Mouse (Mus musculus) MEL (cell line): ENCODE data around the gene Clhc1. TPM values are rescaled to one million over a fixed set of nuclear protein-coding genes. Genes with fewer than 3 reads are reported as not detected.

Experiments
- DNase-seq: peaks from one replicate; pipeline ENCODE4 v3.0.0; 2011; ENCODE audit warnings: low read depth, low spot score
- H3K27ac ChIP-seq: 2 replicates; pipeline ENCODE4 v1.5.1; 2012; ENCODE audit warnings: low read depth, mild to moderate bottlenecking, control low read depth, low read length, moderate library complexity; ENCODE audit not compliant: control insufficient read depth
- H3K27me3 ChIP-seq, 2 experiments: fragments of 150-350 bp in 1 of 2; sonication (generic) in 1 of 2; 2 replicates each; pipeline ENCODE4 v1.6.1; 2012; ENCODE audit warnings: low read length in 2 of 2, mild to moderate bottlenecking in 2 of 2, improper control_type of control experiment in 1 of 2, moderate library complexity in 1 of 2; ENCODE audit not compliant: insufficient read depth in 2 of 2, control insufficient read depth in 1 of 2
- H3K36me3 ChIP-seq, 2 experiments: 2 replicates each; pipeline ENCODE4 v1.6.1; 2012 to 2014; ENCODE audit warnings: low read length in 2 of 2, improper control_type of control experiment in 1 of 2, inconsistent platforms in 1 of 2, mild to moderate bottlenecking in 1 of 2; ENCODE audit not compliant: insufficient read depth in 2 of 2, control insufficient read depth in 1 of 2
- H3K4me1 ChIP-seq, 2 experiments: fragments of 150-350 bp in 1 of 2; sonication (generic) in 1 of 2; 2 replicates each; pipeline ENCODE4 v1.6.1; 2012; ENCODE audit warnings: low read length in 2 of 2, improper control_type of control experiment in 1 of 2, mild to moderate bottlenecking in 1 of 2; ENCODE audit not compliant: insufficient read depth in 2 of 2, control insufficient read depth in 1 of 2
- H3K4me3 ChIP-seq, 2 experiments: fragments of 150-350 bp in 1 of 2; sonication (generic) in 1 of 2; 2 replicates each; pipeline ENCODE4 v1.5.1; 2012; ENCODE audit warnings: low read depth in 2 of 2, low read length in 2 of 2, mild to moderate bottlenecking in 2 of 2, moderate library complexity in 2 of 2, control low read depth in 1 of 2, improper control_type of control experiment in 1 of 2; ENCODE audit not compliant: control insufficient read depth in 1 of 2, insufficient read depth in 1 of 2
- H3K79me2 ChIP-seq: 2 replicates; pipeline ENCODE4 v1.6.1; 2012; ENCODE audit warnings: mild to moderate bottlenecking, low read length, moderate library complexity; ENCODE audit not compliant: control insufficient read depth, poor library complexity, insufficient read depth
- H3K9ac ChIP-seq: 2 replicates; pipeline ENCODE4 v1.6.1; 2012; ENCODE audit warnings: low read depth, mild to moderate bottlenecking, control low read depth, low read length, moderate library complexity; ENCODE audit not compliant: control insufficient read depth, poor library complexity, severe bottlenecking
- H3K9me3 ChIP-seq: fragments of 150-350 bp; sonication (generic); replicated peaks from 2 replicates; pipeline ENCODE4 v1.6.1; 2012; ENCODE audit warnings: mild to moderate bottlenecking, low read length, improper control_type of control experiment, moderate library complexity; ENCODE audit not compliant: insufficient read depth
- BHLHE40 ChIP-seq: IDR thresholded peaks from 2 replicates; pipeline ENCODE4 v1.6.1; 2012; ENCODE audit warnings: low read depth, mild to moderate bottlenecking, inconsistent platforms, low read length, improper control_type of control experiment, borderline replicate concordance
- CTCF ChIP-seq, 3 experiments: IDR thresholded peaks in 2 of 3; conservative IDR thresholded peaks in 1 of 3; 2 replicates each; pipeline ENCODE4 v1.5.1; 2011 to 2012; ENCODE audit warnings: low read length in 3 of 3, low read depth in 2 of 3, mild to moderate bottlenecking in 2 of 3, improper control_type of control experiment in 1 of 3, inconsistent platforms in 1 of 3, mixed read lengths in 1 of 3, moderate library complexity in 1 of 3; ENCODE audit not compliant: control insufficient read depth in 1 of 3, insufficient read depth in 1 of 3, poor library complexity in 1 of 3, severe bottlenecking in 1 of 3
- ELF1 ChIP-seq: IDR thresholded peaks from 2 replicates; pipeline ENCODE4 v1.6.1; 2014; ENCODE audit warnings: low read depth, mild to moderate bottlenecking, inconsistent platforms, low read length, improper control_type of control experiment, moderate library complexity
- GABPA ChIP-seq: IDR thresholded peaks from 2 replicates; pipeline ENCODE4 v1.6.1; 2012; ENCODE audit warnings: low read depth, mild to moderate bottlenecking, inconsistent platforms, low read length, improper control_type of control experiment, moderate library complexity
- GATA1 ChIP-seq: IDR thresholded peaks from 2 replicates; pipeline ENCODE4 v1.6.1; 2011; ENCODE audit warnings: low read depth, low read length, improper control_type of control experiment
- MAFK ChIP-seq: IDR thresholded peaks from 2 replicates; pipeline ENCODE4 v1.6.1; 2011; ENCODE audit warnings: low read depth, mild to moderate bottlenecking, low read length, improper control_type of control experiment, borderline replicate concordance
- POLR2AphosphoS2 ChIP-seq: IDR thresholded peaks from 2 replicates; pipeline ENCODE4 v1.6.1; 2011; ENCODE audit warnings: low read length, improper control_type of control experiment
- POLR2AphosphoS5 ChIP-seq: IDR thresholded peaks from 2 replicates; pipeline ENCODE4 v1.6.1; 2012; ENCODE audit warnings: low read depth, borderline replicate concordance, mild to moderate bottlenecking, inconsistent platforms, low read length, moderate library complexity, mixed read lengths
- RAD21 ChIP-seq: IDR thresholded peaks from 2 replicates; pipeline ENCODE4 v1.6.1; 2011; ENCODE audit warnings: mild to moderate bottlenecking, low read depth, low read length, improper control_type of control experiment
- RCOR1 ChIP-seq: IDR thresholded peaks from 2 replicates; pipeline ENCODE4 v1.6.1; 2012; ENCODE audit warnings: low read depth, mild to moderate bottlenecking, inconsistent platforms, low read length, improper control_type of control experiment
- SIN3A ChIP-seq: IDR thresholded peaks from 2 replicates; pipeline ENCODE4 v1.6.1; 2012; ENCODE audit warnings: low read length, improper control_type of control experiment, inconsistent platforms
- TBP ChIP-seq: IDR thresholded peaks from 2 replicates; pipeline ENCODE4 v1.8.0; 2011; ENCODE audit warnings: low read depth, low read length, improper control_type of control experiment
- USF1 ChIP-seq: IDR thresholded peaks from 2 replicates; pipeline ENCODE4 v1.6.1; 2014; ENCODE audit warnings: low read depth, mild to moderate bottlenecking, inconsistent platforms, low read length, improper control_type of control experiment, moderate library complexity
- polyA plus RNA-seq, 2 experiments: library from polyadenylated mRNA; stranded (reverse) in 1 of 2; unstranded in 1 of 2; fragments of >175 nt in 1 of 2; fragments of >200 nt in 1 of 2; gene quantifications; 2 replicates each; pipeline versions ENCODE4 v1.2.1 to v1.2.4; 2012; ENCODE audit warnings: low replicate concordance in 2 of 2, low read depth in 1 of 2; ENCODE audit not compliant: insufficient read length in 2 of 2, insufficient read depth in 1 of 2, missing spikeins in 1 of 2
- total RNA-seq: library from RNA; depleted of rRNA; stranded (reverse); fragments of 300-350 nt; gene quantifications from 2 replicates; pipeline ENCODE4 v1.2.3, GENCODE M21; 2012

Clhc1 gene
- total and polyA plus RNA-seq, 3 experiments = 0.08 to 0.62 TPM; not detected in 1

GRCm38 (mm10) chr11:29613185-29613735, 65.5 kb downstream of the Clhc1 start (continued):
- TF ChIP-seq CTCF (IDR thresholded peaks at IDR 0.05 in 2 of 3, conservative IDR thresholded peaks at IDR 0.05 in 1 of 3; ENCODE audit: control insufficient read depth in 1 of 3, insufficient read depth in 1 of 3, low read depth in 2 of 3, low read length in 3 of 3, poor library complexity in 1 of 3, severe bottlenecking in 1 of 3) = no peak
- TF ChIP-seq, all 39 proteins: peak for 0

DNA sequence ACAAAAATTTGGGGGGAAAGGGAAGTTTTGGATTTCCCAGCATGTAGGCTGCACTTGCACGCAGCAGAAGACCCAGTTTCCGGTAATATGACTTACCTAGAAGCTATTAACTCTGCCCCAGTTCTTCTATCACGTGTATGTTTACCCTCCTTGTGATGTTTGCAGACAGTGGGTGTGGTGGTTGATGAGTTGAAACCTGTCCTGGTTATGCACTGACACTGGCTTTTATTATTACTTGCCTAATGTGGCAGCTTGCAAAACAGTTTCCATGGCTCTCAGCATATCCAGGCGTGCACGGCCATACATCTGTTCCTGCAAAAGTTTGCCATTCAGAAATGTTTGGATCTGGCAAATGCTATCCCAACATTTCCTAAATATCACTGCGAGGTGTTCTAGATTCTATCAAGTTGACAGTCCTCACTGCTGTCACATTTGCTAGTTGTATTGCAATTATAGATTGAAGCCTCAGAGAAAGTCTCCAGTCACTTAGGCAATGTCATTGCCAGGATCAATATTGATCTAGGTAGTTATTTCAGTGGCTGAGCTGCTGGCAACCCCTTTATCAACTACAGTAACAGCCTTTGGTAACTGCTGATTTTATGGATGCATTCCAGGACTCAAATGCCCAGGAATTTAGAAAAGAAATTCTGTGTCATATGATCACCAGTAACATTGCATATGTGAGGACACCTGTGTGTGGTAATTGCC, 66.6 kb downstream of the Clhc1 start:
- Histone ChIP-seq H3K27ac (no peak overlapping the region), H3K36me3 (peaks cover 0 to 2% of the 10 kb centered on the region in 2 experiments; a peak in 1 of 4 replicates), H3K9me3 (no peaks in the 10 kb centered on the region), H3K27me3 (peaks cover 5 to 12% of the 10 kb centered on the region in 2 experiments), H3K4me3 (no peak overlapping the region), H3K9ac (no peak overlapping the region), H3K4me1 (0 out of 4 replicates have a peak, but pooled peaks cover 0 to 4% of the 10 kb centered on the region in 2 experiments), H3K79me2 (no peaks in the 10 kb centered on the region)
- DNase-seq = no peak
- no peak for TF ChIP-seq USF1

DNA sequence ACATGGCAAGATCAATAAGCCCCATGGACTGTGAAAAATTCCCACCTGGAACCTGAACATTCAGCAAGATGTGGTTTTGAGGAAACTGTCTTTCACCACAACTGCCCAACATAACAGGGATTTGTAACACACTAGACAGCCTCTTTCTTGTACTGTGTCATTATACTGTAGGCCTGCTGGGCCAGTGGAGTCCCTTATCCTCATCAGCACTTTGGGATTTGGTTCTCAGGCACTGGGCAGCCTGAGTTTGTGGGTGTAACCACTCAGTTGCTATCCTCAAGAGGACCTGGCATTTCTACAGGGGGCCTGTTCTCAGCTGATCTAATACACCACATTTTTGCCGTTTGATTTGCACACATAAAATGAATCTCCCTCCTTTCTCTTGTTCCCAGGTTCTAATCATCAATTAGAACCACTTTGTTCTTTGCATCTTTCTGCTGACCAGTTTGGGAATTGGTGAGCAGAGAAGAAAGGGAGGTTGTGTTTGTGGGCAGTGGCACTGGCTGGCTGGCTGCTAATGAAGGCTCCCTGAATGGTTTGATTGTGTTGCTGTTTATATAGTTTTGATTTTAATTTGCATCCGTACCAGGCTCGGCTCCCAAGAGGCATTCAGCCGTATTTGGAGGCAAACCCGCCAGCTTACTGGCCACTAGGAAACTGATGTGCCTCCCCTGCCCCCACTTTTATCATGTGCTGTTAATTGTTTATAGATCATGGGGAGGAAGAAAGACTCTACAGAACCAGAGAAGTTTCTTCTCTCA, 74.5 kb downstream of the Clhc1 start:
- no peaks in the 10 kb centered on the region for H3K36me3 ChIP-seq
- no peaks in the 10 kb centered on the region for H3K79me2 ChIP-seq
- no peaks in the 10 kb centered on the region for H3K4me1 ChIP-seq
- no peaks in the 10 kb centered on the region for H3K9me3 ChIP-seq
- no peak for DNase-seq
- no peak overlapping the region for H3K4me3 ChIP-seq
- H3K27ac ChIP-seq = no peak overlapping the region
- peaks cover 4 to 7% of the 10 kb centered on the region in 2 experiments for H3K27me3 ChIP-seq
- TF ChIP-seq RAD21 = no peak
- TF ChIP-seq GATA1 = no peak
- TF ChIP-seq RCOR1 = no peak
- no peak for TF ChIP-seq TBP
- no peak for TF ChIP-seq ELF1
- TF ChIP-seq POLR2AphosphoS2 = no peak
- TF ChIP-seq MAFK = no peak
- TF ChIP-seq SIN3A = no peak
- TF ChIP-seq POLR2AphosphoS5 = no peak
- TF ChIP-seq GABPA = no peak
- no peak for TF ChIP-seq BHLHE40
- H3K9ac ChIP-seq = no peak overlapping the region
